Mouse (Mus musculus) cerebellum, postnatal 10 days (tissue): Measurements from ENCODE around the gene Hoxb5.

Experiments
- DNase-seq, 2 experiments: peaks; one replicate each; pipeline ENCODE4 v3.0.0; 2021; ENCODE audit warnings: mixed read lengths in 2 of 2

The Hoxb5 gene

DNA sequence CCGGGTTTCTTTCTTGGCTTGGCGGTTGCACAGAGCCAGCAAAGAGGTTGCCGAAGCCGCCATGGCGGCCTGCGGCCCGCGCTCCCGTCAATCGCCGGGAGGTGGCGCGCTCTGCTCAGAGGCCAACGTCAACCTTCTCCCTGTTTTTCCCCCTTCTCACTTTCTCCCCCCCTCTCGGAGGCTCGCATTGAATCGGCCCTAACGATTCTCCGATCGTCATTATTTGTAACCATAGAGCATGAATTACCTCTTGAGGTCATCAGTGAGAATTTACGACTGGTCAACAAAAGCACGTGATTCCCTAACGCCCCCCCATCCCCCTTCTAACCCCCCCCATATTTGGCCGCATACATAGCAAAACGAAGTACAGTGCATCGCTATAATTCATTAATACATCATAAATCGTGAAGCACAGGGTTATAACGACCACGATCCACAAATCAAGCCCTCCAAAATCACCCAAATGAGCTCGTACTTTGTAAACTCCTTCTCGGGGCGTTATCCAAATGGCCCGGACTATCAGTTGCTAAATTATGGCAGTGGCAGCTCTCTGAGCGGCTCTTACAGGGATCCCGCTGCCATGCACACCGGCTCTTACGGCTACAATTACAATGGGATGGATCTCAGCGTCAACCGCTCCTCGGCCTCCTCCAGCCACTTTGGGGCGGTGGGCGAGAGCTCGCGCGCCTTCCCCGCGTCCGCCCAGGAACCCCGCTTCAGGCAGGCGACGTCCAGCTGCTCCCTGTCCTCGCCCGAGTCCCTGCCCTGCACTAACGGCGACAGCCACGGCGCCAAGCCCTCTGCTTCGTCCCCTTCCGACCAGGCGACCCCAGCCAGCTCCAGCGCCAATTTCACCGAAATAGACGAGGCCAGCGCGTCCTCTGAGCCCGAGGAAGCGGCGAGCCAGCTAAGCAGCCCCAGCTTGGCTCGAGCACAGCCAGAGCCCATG lies at the start of gene Hoxb5:
Hoxb5 (plus strand) TSS at position 186 of the 949 bp plus-strand sequence.
- DNase-seq = peak; percentile 78 to 80

DNA sequence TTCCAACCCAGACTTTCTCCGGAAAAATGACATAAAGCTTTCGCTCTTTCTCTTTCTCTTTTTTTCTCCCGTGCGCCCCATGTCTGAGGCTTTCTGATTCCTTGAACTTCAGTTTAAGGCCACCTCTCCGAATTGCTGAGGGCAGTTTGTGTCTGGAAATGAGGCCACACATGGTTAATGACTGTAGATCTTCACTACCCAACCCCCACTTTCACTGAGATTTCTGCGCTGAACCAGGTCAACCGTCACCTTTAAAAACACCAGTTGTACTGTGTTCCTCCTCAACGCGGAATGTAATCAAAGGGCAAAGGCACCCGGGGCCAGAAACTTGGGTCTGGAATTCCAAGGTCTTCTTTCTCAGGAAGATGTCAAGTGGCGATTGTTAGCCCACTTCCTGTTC lies 48.9 kb upstream of the Hoxb5 start:
- no peak for DNase-seq

DNA sequence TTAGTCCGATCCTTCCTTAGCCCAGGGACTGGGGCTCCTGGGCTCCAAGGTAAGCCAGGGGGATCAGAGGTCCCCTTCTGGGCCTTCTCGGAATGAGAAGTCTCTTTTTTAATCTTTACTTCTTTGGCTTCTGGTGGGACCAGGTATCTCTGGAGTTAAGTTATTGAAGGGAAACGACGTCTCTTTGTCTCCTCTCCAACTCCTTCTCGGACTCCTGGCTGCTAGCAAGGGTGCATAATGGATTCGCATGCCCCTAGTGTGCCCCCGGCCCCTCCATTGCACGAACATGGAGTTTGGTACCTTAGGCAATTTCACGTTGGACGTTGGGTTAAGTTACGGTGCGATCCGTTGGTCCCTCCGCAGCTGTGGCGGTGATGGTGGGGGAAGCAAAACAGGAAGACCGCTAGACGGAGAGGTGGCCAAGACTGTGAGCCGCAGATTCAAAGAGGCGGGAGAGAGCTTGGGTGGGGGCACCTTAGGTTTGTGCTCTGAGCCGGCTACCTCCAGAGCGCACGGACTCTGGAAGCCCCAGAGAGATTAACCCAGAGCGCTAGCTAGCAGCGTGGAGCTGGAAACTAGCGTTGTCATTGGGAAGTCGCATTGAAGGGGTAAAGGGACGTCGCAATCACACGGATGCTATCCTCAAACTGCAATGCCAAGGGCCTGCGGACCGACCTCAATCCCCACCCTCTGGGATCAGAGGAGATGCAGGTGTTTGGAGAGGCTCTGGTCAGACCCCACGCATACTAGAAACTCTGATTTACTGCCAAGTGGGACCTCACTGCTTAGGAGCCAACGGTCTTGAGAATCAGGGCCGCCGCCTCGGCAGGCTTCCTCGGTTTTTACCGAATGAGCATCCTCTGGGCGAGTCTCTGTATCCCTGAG lies 47.8 kb upstream of the Hoxb5 start:
- no peak for DNase-seq

DNA sequence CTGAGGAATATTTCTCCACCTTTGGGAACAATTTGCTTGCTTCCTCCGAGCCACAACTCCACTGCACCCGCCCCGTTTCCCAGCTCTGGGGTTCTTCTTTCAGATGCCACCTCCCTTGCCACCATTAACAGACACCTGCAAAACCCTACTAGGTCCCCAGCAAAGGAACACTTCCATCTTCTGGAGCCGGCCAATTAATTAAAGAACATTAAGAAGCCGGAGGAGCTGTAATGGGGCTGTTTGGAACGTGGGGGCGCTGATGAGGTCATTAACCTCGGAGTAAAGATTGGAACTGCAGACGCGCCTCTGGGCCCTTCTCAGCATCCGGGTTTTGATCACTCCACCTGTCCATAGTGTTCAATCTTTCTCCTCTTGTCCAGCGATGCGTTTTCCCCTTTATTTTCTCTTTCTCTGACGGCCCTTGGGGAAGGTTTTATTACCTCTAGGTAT lies 47.1 kb upstream of the Hoxb5 start:
- no peak for DNase-seq

DNA sequence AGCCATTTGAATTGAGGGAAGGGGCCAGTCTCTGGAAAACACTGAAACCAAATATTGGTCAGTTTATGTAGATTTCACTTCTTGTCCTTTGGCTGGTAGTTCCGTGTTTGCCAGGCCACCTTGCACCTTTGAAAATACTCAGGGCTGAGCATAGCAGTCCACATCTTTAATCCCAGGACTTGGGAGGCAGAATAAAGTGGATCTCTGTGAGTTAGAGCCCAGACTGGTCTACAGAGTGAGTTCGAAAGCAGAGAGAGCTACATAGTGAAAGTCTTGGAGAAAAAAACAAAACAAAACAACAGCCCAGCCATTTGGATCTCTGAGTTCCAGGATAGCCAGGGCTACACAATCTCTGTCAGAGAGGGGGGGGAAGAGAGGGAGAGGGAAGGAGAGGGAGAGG lies 46.0 kb upstream of the Hoxb5 start:
- no peak for DNase-seq

DNA sequence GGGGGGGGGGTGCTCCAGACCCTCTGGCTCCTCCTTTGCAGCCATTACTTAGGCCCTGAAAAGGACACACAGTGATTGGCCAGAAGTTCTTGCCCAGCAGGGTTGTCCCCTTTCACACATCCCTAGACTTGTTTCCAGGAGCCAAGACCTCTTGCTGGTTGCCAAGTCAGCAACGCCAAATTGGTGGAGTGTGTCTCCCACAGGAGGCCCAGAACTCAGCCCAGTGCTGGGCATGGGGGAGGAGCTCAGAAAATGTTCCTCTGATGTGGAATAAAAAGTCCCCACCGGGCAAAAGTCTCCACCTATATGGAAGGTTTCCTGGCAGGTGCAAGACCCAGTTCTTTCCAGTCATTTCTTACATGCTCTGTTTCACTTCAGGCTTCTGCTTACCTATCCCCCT lies 44.1 kb upstream of the Hoxb5 start:
- DNase-seq = peak in 1 of 2 experiments; percentile 2

DNA sequence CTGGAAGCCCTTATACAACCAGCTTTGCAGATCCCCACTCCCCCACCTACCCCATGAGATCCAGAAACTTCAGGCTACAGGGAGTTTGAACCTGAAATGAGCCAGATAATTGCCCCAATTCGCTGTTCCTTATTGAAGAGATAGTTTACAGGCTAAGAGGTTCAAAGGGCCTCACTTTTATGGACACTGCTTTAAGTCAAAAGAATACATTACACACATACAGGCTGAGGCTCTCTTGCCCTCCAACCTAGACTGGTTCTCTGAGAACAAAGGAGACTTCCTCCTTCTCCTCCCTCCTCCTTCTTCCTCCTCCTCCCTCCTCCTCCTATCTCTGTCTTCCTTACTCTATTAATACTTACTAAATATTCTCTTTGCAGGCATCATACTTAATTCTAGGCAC lies 43.6 kb upstream of the Hoxb5 start:
- no peak for DNase-seq

DNA sequence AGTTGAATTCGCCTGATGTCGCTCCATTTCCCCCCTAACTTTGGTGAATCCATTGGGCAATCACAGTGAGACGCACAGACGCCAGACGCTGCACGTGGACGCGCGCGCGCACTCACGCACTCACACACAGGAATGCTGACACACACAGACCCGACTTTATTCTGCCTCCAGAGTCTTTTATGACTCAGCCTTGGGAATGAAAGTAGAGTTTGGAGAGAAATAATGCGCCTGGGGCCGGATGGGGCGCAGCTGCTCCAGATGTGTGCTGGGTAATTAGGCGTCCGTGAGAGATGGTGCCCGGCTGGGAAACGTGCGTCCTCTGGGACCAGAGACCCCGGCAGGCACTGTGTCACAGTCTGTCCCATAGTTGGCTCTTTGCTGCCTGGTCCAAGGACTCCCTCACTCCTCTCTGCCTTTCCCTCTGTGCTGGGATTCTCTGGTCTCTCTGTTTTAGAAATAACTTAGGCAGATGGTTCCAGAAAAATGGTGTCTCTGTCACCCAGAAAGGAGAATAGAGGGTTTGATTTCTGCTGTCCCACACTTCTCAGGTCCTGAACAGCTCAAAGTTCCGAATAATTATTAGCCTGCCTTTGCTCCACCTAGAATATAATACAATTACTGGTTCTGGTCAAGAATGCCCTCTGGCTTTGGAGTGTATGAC lies 42.7 kb upstream of the Hoxb5 start:
- peak in 1 of 2 experiments; percentile 2 for DNase-seq

DNA sequence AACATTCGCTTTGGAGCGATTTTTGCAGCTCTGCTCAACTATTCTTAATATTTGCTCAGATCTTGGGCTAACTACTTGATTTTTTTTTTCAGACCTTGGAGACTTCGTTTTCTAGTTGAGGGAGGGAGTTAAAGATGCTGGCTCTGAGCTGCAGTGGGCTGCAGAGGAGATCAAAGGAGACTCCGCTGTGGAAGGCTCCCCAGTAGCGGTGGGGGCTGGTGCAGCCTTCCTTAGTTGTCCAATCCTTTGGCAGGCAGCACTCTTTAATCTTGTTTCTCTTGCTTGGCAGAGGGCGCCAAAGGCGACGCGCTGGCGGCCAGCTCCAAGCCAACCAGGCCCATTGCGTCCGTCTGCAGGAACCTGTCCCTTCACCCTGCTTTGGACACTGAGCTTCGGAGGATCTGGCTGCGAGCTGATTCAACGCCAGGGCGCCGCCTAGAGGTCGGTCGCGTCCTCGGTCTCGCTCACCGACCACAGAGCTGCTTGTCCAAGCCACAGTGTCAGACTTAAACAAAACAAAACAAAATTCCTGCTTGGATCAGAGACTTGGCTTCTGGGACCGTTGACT lies 41.7 kb upstream of the Hoxb5 start:
- DNase-seq = peak; percentile 77 to 81

DNA sequence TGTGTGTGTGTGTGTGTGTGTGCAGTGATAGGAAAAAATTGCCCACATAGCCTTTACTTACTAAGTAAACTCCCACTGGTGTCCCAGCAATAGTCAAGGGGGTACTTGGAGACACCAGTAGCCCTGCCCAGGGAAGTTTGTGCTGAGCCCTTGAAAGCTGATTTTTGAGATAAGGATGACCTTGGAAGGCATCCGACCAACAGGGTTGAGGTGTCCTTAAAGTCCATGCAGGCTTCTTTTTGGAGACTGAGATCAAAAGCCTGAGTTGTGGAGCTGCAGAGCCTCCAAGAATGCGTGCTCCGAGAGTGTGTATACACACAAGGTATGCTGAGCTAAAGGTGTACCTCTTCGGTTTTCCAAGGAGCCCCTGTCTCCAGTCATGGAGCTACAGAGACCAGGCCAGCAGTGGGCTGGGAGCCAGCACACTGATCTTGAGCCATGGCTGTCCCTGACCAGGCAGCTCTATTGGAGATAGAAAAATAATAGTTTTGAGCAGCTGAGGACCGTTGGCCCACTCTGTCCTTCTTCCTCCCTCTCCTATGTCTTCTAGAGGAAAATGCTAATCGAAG lies 40.8 kb upstream of the Hoxb5 start:
- peak in 1 of 2 experiments; percentile 11 for DNase-seq

DNA sequence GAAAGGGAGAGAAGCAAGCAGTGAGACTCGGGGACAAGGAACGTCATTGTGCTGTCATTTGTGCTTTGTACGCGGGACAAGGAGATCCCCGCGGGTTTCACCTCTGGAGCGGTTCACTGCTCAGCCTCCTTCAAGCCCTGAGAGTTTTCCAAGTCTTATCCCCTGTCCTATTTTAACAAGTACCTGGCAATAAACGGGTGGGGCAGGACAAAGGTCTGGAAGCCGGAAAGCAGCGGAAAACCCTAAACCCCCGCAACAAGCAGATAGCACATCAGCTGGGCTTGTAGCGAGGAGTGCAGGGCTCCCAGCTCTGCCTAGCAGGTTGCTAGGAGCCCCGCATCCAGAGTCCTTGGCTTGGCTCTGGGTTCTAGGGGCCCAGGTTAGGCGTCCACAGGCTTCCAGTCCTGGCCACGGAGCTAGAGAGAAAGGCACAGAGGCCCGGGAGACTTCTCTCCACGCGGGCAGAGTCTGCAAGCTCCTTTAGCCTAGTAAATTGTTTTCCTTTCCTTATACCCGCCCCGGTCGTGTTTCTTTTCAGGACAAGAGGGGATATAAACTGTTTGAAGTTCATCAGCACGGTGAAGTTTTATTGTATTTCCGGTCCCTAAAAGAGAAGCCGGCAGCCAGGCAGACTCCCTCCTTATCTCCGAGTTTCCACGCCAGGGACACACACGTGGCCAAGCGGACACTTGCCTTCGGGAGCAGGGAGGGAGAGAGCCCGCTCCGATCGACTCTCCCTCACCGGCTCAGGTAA lies 39.3 kb upstream of the Hoxb5 start:
- peak; percentile 2 to 12 for DNase-seq

DNA sequence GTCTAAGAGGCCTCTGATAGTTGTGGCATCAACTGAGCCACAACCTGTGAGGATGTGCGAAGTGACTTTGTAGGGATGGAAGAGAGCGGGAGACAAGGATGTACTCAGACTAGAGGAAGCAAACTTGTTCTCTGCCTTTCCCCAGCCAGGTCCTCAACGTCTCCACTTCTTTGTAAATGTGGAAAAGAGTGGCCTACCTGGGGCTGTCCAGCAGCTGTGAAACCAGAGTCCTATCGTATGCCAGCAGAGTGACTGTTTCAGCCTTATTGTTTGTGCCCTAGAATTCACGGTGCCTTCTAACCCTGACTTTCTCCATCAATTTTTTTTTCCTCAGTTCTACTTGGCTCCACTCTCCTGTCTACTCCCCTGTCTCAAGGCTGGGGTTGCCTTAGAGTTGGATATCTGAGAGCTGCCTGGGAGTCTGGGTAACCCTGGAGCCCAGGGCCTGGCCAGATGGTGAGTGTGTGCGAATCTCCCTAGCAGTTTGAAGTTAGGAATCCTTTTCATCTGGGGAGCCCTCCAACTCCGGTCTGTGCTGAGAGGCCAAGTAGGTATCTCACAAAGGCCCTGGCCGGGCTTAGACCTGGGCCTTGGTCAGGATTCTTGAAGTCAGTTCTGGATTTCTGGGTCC lies 38.6 kb upstream of the Hoxb5 start:
- peak; percentile 1 to 8 for DNase-seq

DNA sequence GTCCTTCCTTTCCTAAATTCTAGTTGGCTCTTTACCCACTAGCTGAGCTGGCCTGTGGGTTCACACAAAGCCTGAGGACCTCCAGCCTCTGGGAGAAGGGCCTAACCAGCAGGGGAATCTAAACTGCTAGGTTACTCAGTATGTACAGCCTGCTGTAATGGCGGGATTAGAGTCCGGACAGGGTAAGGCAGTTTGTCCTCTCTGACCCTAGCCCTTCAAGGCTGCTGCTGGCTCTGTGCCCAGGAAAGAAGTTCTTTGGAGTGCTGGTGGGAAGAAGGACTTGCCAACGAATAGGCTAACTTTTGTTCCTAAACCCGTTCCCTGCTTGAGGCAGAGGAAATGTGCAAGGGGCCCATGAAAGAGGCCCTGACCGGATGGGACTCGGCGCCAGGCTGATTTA lies 37.2 kb upstream of the Hoxb5 start:
- no peak for DNase-seq

DNA sequence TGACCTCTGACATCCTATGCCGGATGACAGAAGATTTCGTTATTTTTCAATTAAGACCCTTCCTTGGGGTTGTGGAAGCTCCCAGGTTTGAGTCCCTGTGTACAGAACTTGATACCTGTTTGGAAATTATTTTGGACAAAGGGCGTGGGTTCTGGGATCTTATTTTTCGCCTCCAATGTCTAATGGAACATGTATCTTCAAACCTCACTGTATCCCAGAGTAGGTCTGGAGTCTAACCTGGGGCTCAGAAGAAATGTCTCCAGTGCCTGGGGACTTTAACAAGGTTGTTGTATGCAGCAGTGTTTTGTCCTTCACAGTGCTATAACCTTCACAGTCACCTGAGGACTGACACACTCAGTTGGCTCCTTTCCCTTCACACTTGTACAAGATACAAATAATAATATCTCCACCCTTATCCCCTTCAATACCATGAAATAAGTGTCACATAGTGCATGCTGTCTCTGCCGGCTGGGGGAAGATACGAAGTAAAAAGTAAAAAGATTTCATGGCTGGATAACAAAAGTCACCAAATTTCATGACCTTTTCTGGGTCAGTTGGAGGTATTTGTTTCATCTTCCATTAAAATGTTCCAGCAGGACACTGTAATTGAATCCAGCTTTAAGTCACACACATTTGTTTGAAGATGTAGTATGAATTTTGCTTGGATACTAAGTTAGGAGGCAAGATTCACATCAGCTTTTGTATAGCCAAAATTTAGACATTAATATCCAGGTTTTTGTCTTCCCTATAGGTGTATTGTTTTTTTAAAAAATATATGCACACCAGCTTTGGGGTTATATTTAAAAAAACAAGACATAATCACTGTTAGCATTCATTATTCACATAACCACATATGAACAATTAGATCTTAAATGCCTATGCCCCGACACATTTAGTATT lies 35.9 kb upstream of the Hoxb5 start:
- DNase-seq = no peak

DNA sequence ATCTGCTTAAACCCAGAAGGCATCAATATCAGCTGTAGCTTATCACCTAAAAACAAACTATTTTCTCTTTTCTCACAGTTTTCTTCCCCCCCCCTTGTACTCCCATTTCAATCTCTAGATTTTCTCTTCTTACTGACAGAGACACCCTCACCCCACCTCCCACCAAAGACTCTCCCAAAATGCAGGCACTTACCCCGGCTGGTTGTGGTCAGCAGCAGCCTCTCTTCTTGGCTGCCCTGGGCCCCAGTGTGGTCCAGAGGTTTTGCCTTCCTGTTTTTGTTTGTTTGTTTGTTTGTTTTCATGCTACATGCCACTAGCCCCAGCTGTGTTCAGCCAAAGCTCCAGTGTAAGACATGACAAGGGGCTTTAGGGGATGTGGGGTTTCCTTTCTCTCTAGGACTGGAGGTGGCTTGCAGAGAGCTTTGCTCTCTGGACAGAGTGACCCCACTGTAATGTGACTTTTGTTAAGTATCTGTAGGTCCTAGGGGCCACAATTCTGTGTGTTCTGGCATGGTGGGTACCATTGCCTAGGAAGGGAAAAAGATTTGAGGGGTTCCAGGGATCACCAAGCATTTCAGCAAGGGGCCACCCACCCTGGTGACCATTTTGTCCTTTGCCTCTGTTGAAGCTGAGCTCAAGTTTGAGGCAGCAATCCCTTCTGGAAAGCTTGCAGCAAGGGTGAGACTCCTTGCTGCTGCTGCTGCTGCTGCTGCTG lies 34.9 kb upstream of the Hoxb5 start:
- no peak for DNase-seq

DNA sequence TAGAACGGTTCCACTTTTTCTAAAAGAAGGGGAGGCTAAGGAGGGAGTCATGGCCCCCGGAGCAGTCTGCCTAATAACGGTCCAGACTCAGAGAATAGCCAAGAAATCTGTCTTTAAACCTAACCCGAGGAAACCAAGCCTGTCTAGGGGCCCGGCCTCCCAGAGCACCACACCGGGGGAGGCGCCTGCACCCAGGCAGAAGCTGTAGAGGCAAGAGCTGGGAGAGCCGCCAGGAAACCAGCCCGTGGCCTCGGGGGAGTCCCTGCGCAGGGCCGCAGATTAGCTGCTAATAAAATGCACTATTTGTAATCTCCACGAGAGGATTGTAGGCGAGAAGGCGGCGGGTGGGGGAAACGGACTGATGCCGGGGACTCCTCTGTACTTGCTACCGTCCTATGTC lies 33.3 kb upstream of the Hoxb5 start:
- no peak for DNase-seq

DNA sequence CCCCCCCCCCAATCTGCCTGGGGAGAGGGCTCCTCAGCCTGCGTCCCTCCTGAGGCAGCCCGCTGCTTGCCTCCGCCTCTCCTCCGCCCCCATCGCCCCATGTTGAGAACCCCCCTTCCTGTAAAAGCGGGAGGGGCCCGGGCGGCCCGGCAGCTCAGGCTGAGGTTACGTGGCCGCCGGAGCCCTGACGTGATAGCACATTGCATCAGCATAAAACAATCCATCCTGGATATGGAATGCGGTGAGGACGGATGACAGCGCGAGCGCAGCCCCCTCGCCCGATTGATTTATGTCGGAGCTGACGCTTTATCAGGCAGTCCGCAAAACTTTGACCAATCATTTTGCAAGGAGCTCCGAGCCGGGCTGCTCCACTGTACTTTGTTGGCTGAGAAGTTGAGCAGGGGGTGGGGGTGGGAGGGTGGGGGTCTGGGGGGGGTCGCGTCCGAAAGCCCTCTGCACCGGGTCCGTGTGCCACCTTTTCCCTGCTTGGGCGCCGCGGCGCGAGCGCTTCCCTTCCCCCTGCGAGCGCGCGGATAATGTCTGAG lies 32.1 kb upstream of the Hoxb5 start, which contains the start of gene Hoxb9:
Hoxb9 (plus strand) TSS at position 462 of the 545 bp plus-strand sequence.
- DNase-seq = no peak

DNA sequence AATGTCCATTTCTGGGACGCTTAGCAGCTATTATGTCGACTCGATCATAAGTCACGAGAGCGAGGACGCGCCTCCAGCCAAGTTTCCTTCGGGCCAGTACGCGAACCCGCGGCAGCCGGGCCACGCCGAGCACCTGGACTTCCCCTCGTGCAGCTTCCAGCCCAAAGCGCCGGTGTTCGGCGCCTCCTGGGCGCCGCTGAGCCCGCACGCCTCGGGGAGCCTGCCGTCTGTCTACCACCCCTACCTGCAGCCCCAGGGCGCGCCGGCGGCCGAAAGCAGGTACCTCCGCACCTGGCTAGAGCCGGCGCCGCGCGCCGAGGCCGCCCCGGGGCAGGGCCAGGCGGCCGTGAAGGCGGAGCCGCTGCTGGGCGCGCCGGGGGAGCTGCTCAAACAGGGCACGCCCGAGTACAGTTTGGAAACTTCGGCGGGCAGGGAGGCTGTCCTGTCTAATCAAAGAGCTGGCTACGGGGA lies 31.6 kb upstream of the Hoxb5 start:
- DNase-seq = no peak
